Mouse (Mus musculus): ENCODE results near the gene Galnt5. TPM values are rescaled to one million over a fixed set of nuclear protein-coding genes. Genes with fewer than 3 reads are reported as not detected.

Gene Galnt5
- 1.1 and 2.0 TPM in 2 replicates for polyA plus RNA-seq (2015; fragmentation: Nextera tagmentation; extraction: Ambion mirVana)

GRCm38 (mm10) chr2:57997752-57998430 is at the start of gene Galnt5:
Galnt5 (plus strand) TSS chr2:57997884.
- Histone ChIP-seq H3K9ac (no peak within 1 kb of the TSS), H3K4me3 (replicated peaks) (peak within 1 kb of the TSS; percentile 39), H3K36me3 (no peaks in the 10 kb centered on the region), H3K27ac (peak within 1 kb of the TSS; percentile 66), H3K27me3 (no peaks in the 10 kb centered on the region), H3K9me3 (replicated peaks) (no peaks in the 10 kb centered on the region), H3K4me2 (peak within 1 kb of the TSS; percentile 65), H3K4me1 (peaks cover 14% of the 10 kb centered on the region)
- ATAC-seq (replicated peaks; ENCODE audit: low FRiP score): peak; percentile 93
- WGBS: 21% methylated on average over 12 of the region's 12 CpGs

- Histone ChIP-seq H3K4me2 (no peak overlapping the region), H3K36me3 (no peaks in the 10 kb centered on the region), H3K4me1 (no peaks in the 10 kb centered on the region), H3K27ac (no peak overlapping the region), H3K27me3 (no peaks in the 10 kb centered on the region), H3K9me3 (replicated peaks) (no peaks in the 10 kb centered on the region), H3K4me3 (replicated peaks) (no peak overlapping the region), H3K9ac (no peak overlapping the region)
- ATAC-seq (replicated peaks; ENCODE audit: low FRiP score): no peak
- 73% methylated on average over 2 of the region's 2 CpGs for WGBS
Measured at GRCm38 (mm10) chr2:57951620-57952019, 46.1 kb upstream of the Galnt5 start.

- no peak overlapping the region for H3K4me2 ChIP-seq
- no peaks in the 10 kb centered on the region for H3K4me1 ChIP-seq
- no peak overlapping the region for H3K27ac ChIP-seq
- H3K27me3 ChIP-seq: no peaks in the 10 kb centered on the region
- 82% methylated on average over 5 of the region's 5 CpGs for WGBS
- no peak overlapping the region for H3K9ac ChIP-seq
- no peaks in the 10 kb centered on the region for H3K36me3 ChIP-seq
- ATAC-seq (replicated peaks; ENCODE audit: low FRiP score): no peak
- no peak overlapping the region for H3K4me3 ChIP-seq (replicated peaks)
- H3K9me3 ChIP-seq (replicated peaks): no peaks in the 10 kb centered on the region
Measured at GRCm38 (mm10) chr2:57960786-57961185, 36.9 kb upstream of the Galnt5 start.

GRCm38 (mm10) chr2:57982248-57982647 is 15.4 kb upstream of the Galnt5 start:
- Histone ChIP-seq H3K36me3 (no peaks in the 10 kb centered on the region), H3K4me2 (no peak overlapping the region)

GRCm38 (mm10) chr2:57991084-57991483 is 6.6 kb upstream of the Galnt5 start:
- ATAC-seq (replicated peaks; ENCODE audit: low FRiP score): no peak
- H3K9me3 ChIP-seq (replicated peaks): no peaks in the 10 kb centered on the region

More at GRCm38 (mm10) chr2:57982248-57982647, 15.4 kb upstream of the Galnt5 start:
- Histone ChIP-seq H3K27ac (no peak overlapping the region), H3K4me1 (no peaks in the 10 kb centered on the region), H3K27me3 (no peaks in the 10 kb centered on the region), H3K9me3 (replicated peaks) (no peaks in the 10 kb centered on the region), H3K9ac (no peak overlapping the region), H3K4me3 (replicated peaks) (no peak overlapping the region)
- ATAC-seq (replicated peaks; ENCODE audit: low FRiP score): no peak

GRCm38 (mm10) chr2:58001497-58001896 is 3.8 kb downstream of the Galnt5 start:
- peak; percentile 74 for ATAC-seq (replicated peaks; ENCODE audit: low FRiP score)
- H3K4me3 ChIP-seq (replicated peaks): no peak overlapping the region
- H3K4me2 ChIP-seq: no peak overlapping the region
- no peaks in the 10 kb centered on the region for H3K36me3 ChIP-seq
- no peaks in the 10 kb centered on the region for H3K9me3 ChIP-seq (replicated peaks)
- H3K9ac ChIP-seq: no peak overlapping the region
- H3K4me1 ChIP-seq: peaks cover 14% of the 10 kb centered on the region
- 23% methylated on average over 3 of the region's 3 CpGs for WGBS
- no peak overlapping the region for H3K27ac ChIP-seq
- H3K27me3 ChIP-seq: no peaks in the 10 kb centered on the region

More at GRCm38 (mm10) chr2:57991084-57991483, 6.6 kb upstream of the Galnt5 start:
- Histone ChIP-seq H3K27ac (no peak overlapping the region), H3K27me3 (no peaks in the 10 kb centered on the region), H3K4me2 (no peak overlapping the region), H3K4me1 (no peaks in the 10 kb centered on the region), H3K9ac (no peak overlapping the region), H3K4me3 (replicated peaks) (no peak overlapping the region), H3K36me3 (no peaks in the 10 kb centered on the region)
- WGBS: 79% methylated on average over 2 of the region's 2 CpGs

GRCm38 (mm10) chr2:58007081-58007480 is 9.4 kb downstream of the Galnt5 start:
- Histone ChIP-seq H3K27me3 (no peaks in the 10 kb centered on the region), H3K4me3 (replicated peaks) (no peak overlapping the region), H3K9ac (no peak overlapping the region), H3K4me2 (no peak overlapping the region), H3K27ac (no peak overlapping the region), H3K4me1 (no peaks in the 10 kb centered on the region), H3K36me3 (no peaks in the 10 kb centered on the region), H3K9me3 (replicated peaks) (no peaks in the 10 kb centered on the region)
- ATAC-seq (replicated peaks; ENCODE audit: low FRiP score): no peak
- WGBS: 88% methylated on average over 5 of the region's 5 CpGs

GRCm38 (mm10) chr2:58023556-58023955 is 25.9 kb downstream of the Galnt5 start:
- ATAC-seq (replicated peaks; ENCODE audit: low FRiP score): no peak
- H3K4me1 ChIP-seq: no peaks in the 10 kb centered on the region
- no peak overlapping the region for H3K9ac ChIP-seq
- no peak overlapping the region for H3K27ac ChIP-seq
- H3K4me2 ChIP-seq: no peak overlapping the region
- H3K9me3 ChIP-seq (replicated peaks): no peaks in the 10 kb centered on the region
- 90% methylated on average over 6 of the region's 6 CpGs for WGBS
- H3K27me3 ChIP-seq: no peaks in the 10 kb centered on the region
- H3K4me3 ChIP-seq (replicated peaks): no peak overlapping the region
- H3K36me3 ChIP-seq: no peaks in the 10 kb centered on the region

GRCm38 (mm10) chr2:58026740-58027139 is 29.1 kb downstream of the Galnt5 start:
- Histone ChIP-seq H3K27ac (no peak overlapping the region), H3K4me1 (no peaks in the 10 kb centered on the region), H3K4me2 (no peak overlapping the region), H3K9ac (no peak overlapping the region), H3K4me3 (replicated peaks) (no peak overlapping the region), H3K36me3 (no peaks in the 10 kb centered on the region), H3K27me3 (no peaks in the 10 kb centered on the region), H3K9me3 (replicated peaks) (no peaks in the 10 kb centered on the region)
- WGBS: 86% methylated on average over 5 of the region's 5 CpGs
- no peak for ATAC-seq (replicated peaks; ENCODE audit: low FRiP score)

GRCm38 (mm10) chr2:58029404-58029803 is 31.7 kb downstream of the Galnt5 start:
- H3K4me1 ChIP-seq: no peaks in the 10 kb centered on the region
- H3K27ac ChIP-seq: no peak overlapping the region
- H3K9ac ChIP-seq: no peak overlapping the region
- no peaks in the 10 kb centered on the region for H3K9me3 ChIP-seq (replicated peaks)
- H3K36me3 ChIP-seq: no peaks in the 10 kb centered on the region
- H3K27me3 ChIP-seq: no peaks in the 10 kb centered on the region
- no peak overlapping the region for H3K4me2 ChIP-seq
- no peak overlapping the region for H3K4me3 ChIP-seq (replicated peaks)
- WGBS: 31% methylated on average over 7 of the region's 7 CpGs
- no peak for ATAC-seq (replicated peaks; ENCODE audit: low FRiP score)

GRCm38 (mm10) chr2:58031431-58031830 is 33.7 kb downstream of the Galnt5 start:
- Histone ChIP-seq H3K27ac (no peak overlapping the region), H3K9ac (no peak overlapping the region), H3K27me3 (no peaks in the 10 kb centered on the region), H3K9me3 (replicated peaks) (no peaks in the 10 kb centered on the region), H3K4me3 (replicated peaks) (no peak overlapping the region), H3K4me2 (no peak overlapping the region), H3K4me1 (no peaks in the 10 kb centered on the region), H3K36me3 (no peaks in the 10 kb centered on the region)
- 78% methylated on average over 3 of the region's 3 CpGs for WGBS
- no peak for ATAC-seq (replicated peaks; ENCODE audit: low FRiP score)

- no peak overlapping the region for H3K4me2 ChIP-seq
- no peaks in the 10 kb centered on the region for H3K36me3 ChIP-seq
- no peak overlapping the region for H3K9ac ChIP-seq
- no peaks in the 10 kb centered on the region for H3K4me1 ChIP-seq
- no peaks in the 10 kb centered on the region for H3K27me3 ChIP-seq
- no peak for ATAC-seq (replicated peaks; ENCODE audit: low FRiP score)
- no peaks in the 10 kb centered on the region for H3K9me3 ChIP-seq (replicated peaks)
- no peak overlapping the region for H3K4me3 ChIP-seq (replicated peaks)
- 81% methylated on average over 4 of the region's 4 CpGs for WGBS
- no peak overlapping the region for H3K27ac ChIP-seq
Measured at GRCm38 (mm10) chr2:58035635-58036034, 38.0 kb downstream of the Galnt5 start.

GRCm38 (mm10) chr2:58036926-58037325 is 39.2 kb downstream of the Galnt5 start:
- H3K9ac ChIP-seq: no peak overlapping the region
- H3K27me3 ChIP-seq: no peaks in the 10 kb centered on the region
- 79% methylated on average over 2 of the region's 2 CpGs for WGBS
- H3K27ac ChIP-seq: no peak overlapping the region
- no peaks in the 10 kb centered on the region for H3K4me1 ChIP-seq
- ATAC-seq (replicated peaks; ENCODE audit: low FRiP score): no peak
- H3K4me2 ChIP-seq: no peak overlapping the region
- no peaks in the 10 kb centered on the region for H3K9me3 ChIP-seq (replicated peaks)
- no peaks in the 10 kb centered on the region for H3K36me3 ChIP-seq
- H3K4me3 ChIP-seq (replicated peaks): no peak overlapping the region

All from kidney, embryonic 15.5 days (tissue).